Mouse (Mus musculus) midbrain, embryonic 13.5 days (tissue): ENCODE data around the gene Elfn1. TPM values are rescaled to one million over a fixed set of nuclear protein-coding genes. Genes with fewer than 3 reads are reported as not detected.

Source experiments
- ATAC-seq: fragments of 200-750 bp; cut with Nextera tagmentation; 2 replicates; pipeline ENCODE4 v1.8.0; 2017; ENCODE audit warnings: mild to moderate bottlenecking, moderate TSS enrichment, moderate library complexity
- H3K27ac ChIP-seq: fragments of 300-500 bp; sonication (generic); 2 replicates; pipeline ENCODE4 v1.5.1; 2015; ENCODE audit warnings: inconsistent platforms, mild to moderate bottlenecking, moderate library complexity
- H3K27me3 ChIP-seq: fragments of 300-500 bp; sonication (generic); 2 replicates; pipeline ENCODE4 v1.6.1; 2015; ENCODE audit warnings: mild to moderate bottlenecking, inconsistent platforms
- H3K36me3 ChIP-seq: fragments of 300-500 bp; sonication (generic); 2 replicates; pipeline ENCODE4 v1.6.1; 2015; ENCODE audit warnings: mild to moderate bottlenecking, inconsistent platforms
- H3K4me1 ChIP-seq: fragments of 300-500 bp; sonication (generic); replicated peaks from 2 replicates; pipeline ENCODE4 v1.6.1; 2015; ENCODE audit warnings: inconsistent platforms
- H3K4me2 ChIP-seq: fragments of 300-500 bp; sonication (generic); replicated peaks from 2 replicates; pipeline ENCODE4 v1.6.1; 2015; ENCODE audit warnings: moderate library complexity, mild to moderate bottlenecking, inconsistent platforms
- H3K4me3 ChIP-seq: fragments of 300-500 bp; sonication (generic); replicated peaks from 2 replicates; pipeline ENCODE4 v1.5.1; 2015; ENCODE audit warnings: mild to moderate bottlenecking, inconsistent platforms
- H3K9ac ChIP-seq: fragments of 300-500 bp; sonication (generic); replicated peaks from 2 replicates; pipeline ENCODE4 v1.6.1; 2015; ENCODE audit warnings: mild to moderate bottlenecking, inconsistent platforms
- H3K9me3 ChIP-seq: fragments of 300-500 bp; sonication (generic); 2 replicates; pipeline ENCODE4 v1.6.1; 2016; ENCODE audit warnings: mild to moderate bottlenecking, inconsistent platforms
- WGBS: fragments of 180-500 bp; shearing (Covaris S2); methylation state at CpG from one replicate; pipeline ENCODE4 v1.1.7; 2015; 5-methylcytosine and 5-hydroxymethylcytosine counted together
- polyA plus RNA-seq: library from polyadenylated mRNA; unstranded; fragments of >200 nt; fragmentation: Nextera tagmentation; extraction: Ambion mirVana; gene quantifications from 2 replicates; pipeline ENCODE4 v1.2.1, GENCODE M21; 2015

Gene Elfn1
- polyA plus RNA-seq, 1 experiment from 2014 or later = 1.1 TPM

GRCm38 (mm10) chr5:139921666-139922065 is 13.9 kb downstream of the Elfn1 start:
- ATAC-seq = no peak
- Histone ChIP-seq H3K27me3 (0 out of 2 replicates have a peak, but pooled peaks cover 15% of the 10 kb centered on the region), H3K9ac (no peak overlapping the region), H3K36me3 (no peaks in the 10 kb centered on the region), H3K4me1 (no peaks in the 10 kb centered on the region), H3K9me3 (no peaks in the 10 kb centered on the region; the same call in 1 of the 2 replicates), H3K4me3 (no peak overlapping the region), H3K27ac (no peak overlapping the region), H3K4me2 (no peak overlapping the region)
- WGBS = 77% methylated on average over 11 of the region's 11 CpGs

DNA sequence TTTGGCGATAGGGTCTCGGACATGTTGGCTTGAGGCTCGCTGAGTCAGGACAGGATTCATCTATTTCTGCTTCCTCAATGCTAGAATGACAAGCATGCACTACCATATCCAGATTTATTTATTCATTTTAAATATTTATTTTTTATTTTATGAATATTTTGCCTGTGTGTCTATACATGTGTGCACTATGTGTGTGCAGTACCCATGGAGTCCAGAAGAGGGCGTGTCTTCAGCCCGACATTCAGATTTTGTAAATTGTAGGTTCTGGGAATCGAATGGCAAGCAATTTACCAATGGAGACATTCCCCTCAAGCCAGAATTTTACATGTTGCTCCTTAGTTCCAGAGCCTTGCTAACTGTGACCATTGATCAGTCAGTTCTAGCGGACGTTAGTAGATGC is 16.1 kb downstream of the Elfn1 start:
- Histone ChIP-seq H3K27ac (no peak overlapping the region), H3K9me3 (no peaks in the 10 kb centered on the region; the same call in 1 of the 2 replicates), H3K36me3 (no peaks in the 10 kb centered on the region), H3K27me3 (0 out of 2 replicates have a peak, but pooled peaks cover 5% of the 10 kb centered on the region), H3K9ac (no peak overlapping the region), H3K4me1 (no peaks in the 10 kb centered on the region), H3K4me2 (no peak overlapping the region), H3K4me3 (no peak overlapping the region)
- 96% methylated on average over 8 of the region's 8 CpGs for WGBS
- no peak for ATAC-seq

DNA sequence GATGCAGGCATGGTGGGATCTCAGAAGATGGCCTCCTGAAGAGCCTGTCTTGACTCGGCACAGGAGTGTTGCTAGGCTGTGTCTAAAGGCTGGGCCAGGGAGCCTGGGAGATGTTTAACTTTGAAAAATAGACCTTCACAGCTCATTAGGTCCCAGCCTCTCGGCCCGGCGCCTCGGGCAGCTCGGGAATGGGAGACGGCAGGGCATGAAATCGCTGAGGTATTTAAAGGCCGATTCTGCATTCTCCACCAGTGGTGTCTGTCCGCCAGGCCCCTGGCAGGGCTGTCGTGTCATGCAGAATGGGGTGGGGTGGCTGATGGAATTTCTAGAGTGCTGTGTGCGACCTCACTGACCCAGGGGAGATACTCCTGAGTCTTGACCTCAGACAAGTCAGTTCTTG is 22.4 kb downstream of the Elfn1 start:
- Histone ChIP-seq H3K4me2 (no peak overlapping the region), H3K9me3 (no peaks in the 10 kb centered on the region), H3K9ac (no peak overlapping the region), H3K4me3 (no peak overlapping the region), H3K4me1 (peaks cover 30% of the 10 kb centered on the region), H3K27me3 (0 out of 2 replicates have a peak, but pooled peaks cover 3% of the 10 kb centered on the region), H3K36me3 (no peaks in the 10 kb centered on the region), H3K27ac (no peak overlapping the region)
- no peak for ATAC-seq
- WGBS = 49% methylated on average over 12 of the region's 12 CpGs

DNA sequence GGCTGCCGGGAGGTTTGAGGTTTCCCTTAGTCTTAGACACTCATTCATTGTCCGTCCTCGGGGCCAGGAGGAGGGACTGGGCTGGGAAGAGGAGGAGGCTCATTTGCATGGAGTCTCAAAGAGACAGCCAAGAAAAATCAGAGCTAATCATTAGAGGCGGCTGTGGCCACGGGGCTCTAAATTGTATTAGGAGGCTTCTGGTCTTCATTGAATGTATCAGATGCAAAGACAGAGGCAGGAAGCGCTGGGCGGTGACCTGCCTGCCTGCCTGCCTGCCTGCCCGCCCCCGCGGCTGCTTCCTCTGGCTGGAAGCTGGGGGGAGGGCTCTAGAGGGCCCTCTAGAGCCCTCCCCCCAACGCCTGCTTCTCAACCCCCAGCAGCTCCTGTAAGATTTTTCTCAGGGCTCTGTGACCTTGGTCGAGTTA is 23.2 kb downstream of the Elfn1 start:
- Histone ChIP-seq H3K27me3 (0 out of 2 replicates have a peak, but pooled peaks cover 3% of the 10 kb centered on the region), H3K27ac (no peak overlapping the region), H3K9me3 (no peaks in the 10 kb centered on the region), H3K4me1 (peaks cover 30% of the 10 kb centered on the region), H3K4me2 (peak overlapping the region; percentile 8; the same call in 1 of the 2 replicates), H3K9ac (no peak overlapping the region), H3K36me3 (no peaks in the 10 kb centered on the region), H3K4me3 (no peak overlapping the region)
- 1% methylated on average over 12 of the region's 12 CpGs for WGBS
- ATAC-seq = no peak

GRCm38 (mm10) chr5:139931947-139932540 is 24.3 kb downstream of the Elfn1 start:
- no peaks in the 10 kb centered on the region for H3K9me3 ChIP-seq
- peaks cover 30% of the 10 kb centered on the region for H3K4me1 ChIP-seq
- H3K27ac ChIP-seq = peak overlapping the region; percentile 26; the same call in 1 of the 2 replicates
- 24% methylated on average over 15 of the region's 15 CpGs for WGBS
- no peak overlapping the region for H3K9ac ChIP-seq
- H3K27me3 ChIP-seq = 0 out of 2 replicates have a peak, but pooled peaks cover 3% of the 10 kb centered on the region
- no peak overlapping the region for H3K4me3 ChIP-seq
- H3K36me3 ChIP-seq = no peaks in the 10 kb centered on the region
- peak overlapping the region; percentile 28 for H3K4me2 ChIP-seq
- ATAC-seq = peak; percentile 79

- Histone ChIP-seq H3K4me2 (peak overlapping the region; percentile 28), H3K27ac (peak overlapping the region; percentile 26)
- peak; percentile 66 for ATAC-seq
These were observed 25.0 kb downstream of the Elfn1 start for GRCm38 (mm10) chr5:139932595-139933271.

GRCm38 (mm10) chr5:139933476-139933875 is 25.7 kb downstream of the Elfn1 start:
- WGBS = 49% methylated on average over 7 of the region's 7 CpGs
- ATAC-seq = no peak
- 0 out of 2 replicates have a peak, but pooled peaks cover 3% of the 10 kb centered on the region for H3K27me3 ChIP-seq
- no peaks in the 10 kb centered on the region for H3K9me3 ChIP-seq
- H3K36me3 ChIP-seq = no peaks in the 10 kb centered on the region
- no peak overlapping the region for H3K27ac ChIP-seq
- H3K9ac ChIP-seq = no peak overlapping the region
- H3K4me1 ChIP-seq = peaks cover 30% of the 10 kb centered on the region
- no peak overlapping the region for H3K4me3 ChIP-seq
- no peak overlapping the region for H3K4me2 ChIP-seq

More at GRCm38 (mm10) chr5:139932595-139933271, 25.0 kb downstream of the Elfn1 start:
- Histone ChIP-seq H3K4me3 (no peak overlapping the region), H3K27me3 (0 out of 2 replicates have a peak, but pooled peaks cover 3% of the 10 kb centered on the region), H3K9me3 (no peaks in the 10 kb centered on the region), H3K36me3 (no peaks in the 10 kb centered on the region), H3K9ac (no peak overlapping the region), H3K4me1 (peaks cover 30% of the 10 kb centered on the region)
- 35% methylated on average over 13 of the region's 13 CpGs for WGBS

DNA sequence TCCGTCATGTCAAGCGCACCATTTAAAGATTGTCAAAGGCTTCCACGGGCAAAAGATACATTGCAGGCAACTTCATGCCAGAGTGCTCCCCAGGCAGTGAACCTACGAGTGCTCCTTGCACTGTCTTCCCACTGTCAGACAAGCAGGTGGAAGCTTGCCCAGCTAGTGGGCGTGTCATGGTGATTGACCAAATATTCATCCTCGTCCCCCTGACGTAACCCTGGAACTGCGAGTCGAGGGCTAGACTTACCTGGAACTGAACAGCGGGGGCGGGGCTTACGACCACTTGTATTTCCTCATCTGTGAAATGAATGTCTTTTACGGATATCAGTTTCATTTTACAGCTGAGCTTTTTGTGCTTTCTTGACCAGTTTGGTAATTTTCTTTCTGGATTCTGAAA is 28.7 kb downstream of the Elfn1 start:
- WGBS = 88% methylated on average over 13 of the region's 13 CpGs
- no peak overlapping the region for H3K4me2 ChIP-seq
- no peaks in the 10 kb centered on the region for H3K36me3 ChIP-seq
- H3K4me1 ChIP-seq = peaks cover 18% of the 10 kb centered on the region
- H3K27me3 ChIP-seq = 0 out of 2 replicates have a peak, but pooled peaks cover under 1% of the 10 kb centered on the region
- H3K9ac ChIP-seq = no peak overlapping the region
- no peak for ATAC-seq
- H3K4me3 ChIP-seq = no peak overlapping the region
- H3K27ac ChIP-seq = no peak overlapping the region
- peaks cover 6% of the 10 kb centered on the region; the same call in 1 of the 2 replicates for H3K9me3 ChIP-seq

- Histone ChIP-seq H3K9me3 (peaks cover 6% of the 10 kb centered on the region; the same call in 1 of the 2 replicates), H3K36me3 (no peaks in the 10 kb centered on the region), H3K9ac (no peak overlapping the region), H3K4me1 (peaks cover 17% of the 10 kb centered on the region), H3K4me2 (no peak overlapping the region), H3K27me3 (no peaks in the 10 kb centered on the region), H3K27ac (no peak overlapping the region), H3K4me3 (no peak overlapping the region)
- peak; percentile 53; the same call in 1 of the 2 replicates for ATAC-seq
- WGBS = 43% methylated on average over 7 of the region's 7 CpGs
These were observed 37.0 kb downstream of the Elfn1 start for GRCm38 (mm10) chr5:139944697-139945096.

- Histone ChIP-seq H3K9me3 (no peaks in the 10 kb centered on the region), H3K9ac (no peak overlapping the region), H3K27ac (no peak overlapping the region), H3K27me3 (no peaks in the 10 kb centered on the region), H3K4me3 (no peak overlapping the region), H3K4me2 (no peak overlapping the region), H3K36me3 (no peaks in the 10 kb centered on the region), H3K4me1 (peaks cover 26% of the 10 kb centered on the region)
- ATAC-seq = no peak
- 77% methylated on average over 12 of the region's 12 CpGs for WGBS
These were observed 38.1 kb downstream of the Elfn1 start for GRCm38 (mm10) chr5:139945715-139946364.

DNA sequence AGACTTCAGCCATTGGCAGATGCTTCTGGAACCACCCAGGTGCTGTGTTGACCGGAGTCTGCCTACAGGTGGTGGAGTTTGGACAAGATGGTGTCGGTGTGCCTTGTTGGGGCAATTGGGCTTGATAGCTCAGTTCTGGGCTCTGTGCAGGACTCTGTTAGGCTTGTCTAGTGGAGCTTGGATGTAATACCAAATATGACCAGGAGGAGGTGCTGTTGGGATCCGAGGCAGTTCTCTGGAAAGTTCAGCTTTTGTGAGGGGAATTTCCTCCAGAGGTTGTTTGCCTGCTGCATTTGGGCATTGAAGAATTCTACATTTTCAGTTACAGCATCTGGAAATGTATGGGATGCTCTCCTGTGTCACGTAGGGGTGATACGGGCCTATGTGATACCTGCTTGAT is 39.7 kb downstream of the Elfn1 start:
- no peak overlapping the region for H3K27ac ChIP-seq
- no peak overlapping the region for H3K9ac ChIP-seq
- no peak for ATAC-seq
- H3K36me3 ChIP-seq = no peaks in the 10 kb centered on the region
- 91% methylated on average over 5 of the region's 5 CpGs for WGBS
- H3K9me3 ChIP-seq = no peaks in the 10 kb centered on the region
- no peak overlapping the region for H3K4me2 ChIP-seq
- H3K4me3 ChIP-seq = no peak overlapping the region
- peaks cover 26% of the 10 kb centered on the region for H3K4me1 ChIP-seq
- H3K27me3 ChIP-seq = no peaks in the 10 kb centered on the region

GRCm38 (mm10) chr5:139948552-139948951 is 40.8 kb downstream of the Elfn1 start:
- WGBS = 88% methylated on average over 4 of the region's 4 CpGs

More at GRCm38 (mm10) chr5:139948552-139948951, 40.8 kb downstream of the Elfn1 start:
- H3K36me3 ChIP-seq = no peaks in the 10 kb centered on the region
- no peaks in the 10 kb centered on the region for H3K9me3 ChIP-seq
- peaks cover 26% of the 10 kb centered on the region for H3K4me1 ChIP-seq
- H3K4me2 ChIP-seq = no peak overlapping the region
- H3K27me3 ChIP-seq = no peaks in the 10 kb centered on the region
- H3K9ac ChIP-seq = no peak overlapping the region
- no peak overlapping the region for H3K4me3 ChIP-seq
- ATAC-seq = 0 out of 2 replicates have a peak, but pooled peaks have one; percentile 31
- H3K27ac ChIP-seq = no peak overlapping the region
